Mouse (Mus musculus) olfactory bulb, adult 2 months (tissue): ENCODE data around the gene Gm45837.

Experiments used
- CTCF ChIP-seq: fragments of 200-500 bp; IDR thresholded peaks from 2 replicates; pipeline ENCODE4 v1.5.1; 2012; ENCODE audit warnings: low read depth, mild to moderate bottlenecking, low read length, moderate library complexity; ENCODE audit not compliant: insufficient read depth
- POLR2A ChIP-seq: fragments of 200-500 bp; IDR thresholded peaks from 2 replicates; pipeline ENCODE4 v1.6.1; 2012; ENCODE audit warnings: mild to moderate bottlenecking, low read depth, low read length, moderate library complexity; ENCODE audit not compliant: insufficient read depth

- TF ChIP-seq POLR2A (no peak), CTCF (no peak)
Measured at GRCm38 (mm10) chr7:101455141-101455540, 44.5 kb downstream of the Gm45837 start.
